Mouse (Mus musculus): ENCODE measurements around the gene Zbtb43. TPM values are rescaled to one million over a fixed set of nuclear protein-coding genes. Genes with fewer than 3 reads are reported as not detected.

Zbtb43 gene
- 6.1 and 6.9 TPM in 2 replicates for polyA plus RNA-seq (2015; fragmentation: Nextera tagmentation; extraction: Ambion mirVana)

DNA sequence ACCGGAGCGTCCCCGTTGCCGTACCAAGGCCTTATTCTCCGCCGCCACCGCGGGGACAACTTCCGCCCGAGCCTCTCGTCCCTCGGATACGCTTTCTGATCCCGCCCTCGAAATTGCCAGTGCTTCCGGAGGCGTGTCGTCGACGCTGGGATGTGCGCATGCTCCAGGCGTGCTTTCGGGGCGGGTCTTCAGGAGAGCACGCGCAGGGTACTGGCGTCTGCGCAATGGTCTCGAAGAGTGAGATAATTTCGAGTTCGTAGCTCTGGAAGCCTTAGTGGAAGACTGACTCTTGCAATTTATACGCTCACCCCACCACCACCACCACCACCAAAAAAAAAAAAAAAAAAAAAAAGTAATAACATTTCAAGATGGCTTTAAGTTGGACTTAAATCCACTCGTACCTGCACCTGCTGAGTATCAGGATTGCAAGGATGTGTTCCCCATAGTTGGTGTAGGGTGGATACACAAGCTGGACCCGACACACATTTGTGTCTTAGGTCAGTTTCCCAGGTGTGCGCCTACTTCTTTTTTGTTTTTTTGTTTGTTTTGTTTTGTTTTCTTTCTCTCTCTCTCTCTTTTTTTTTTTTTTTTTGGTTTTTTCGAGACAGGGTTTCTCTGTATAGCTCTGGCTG, at the start of gene Zbtb43:
TSS of gene Zbtb43 (minus strand) at position 94 of the 632 bp plus-strand sequence.
- H3K4me2 ChIP-seq: peak within 1 kb of the TSS; percentile 82
- peak within 1 kb of the TSS; percentile 80 for H3K27ac ChIP-seq
- peak; percentile 94 for DNase-seq

DNA sequence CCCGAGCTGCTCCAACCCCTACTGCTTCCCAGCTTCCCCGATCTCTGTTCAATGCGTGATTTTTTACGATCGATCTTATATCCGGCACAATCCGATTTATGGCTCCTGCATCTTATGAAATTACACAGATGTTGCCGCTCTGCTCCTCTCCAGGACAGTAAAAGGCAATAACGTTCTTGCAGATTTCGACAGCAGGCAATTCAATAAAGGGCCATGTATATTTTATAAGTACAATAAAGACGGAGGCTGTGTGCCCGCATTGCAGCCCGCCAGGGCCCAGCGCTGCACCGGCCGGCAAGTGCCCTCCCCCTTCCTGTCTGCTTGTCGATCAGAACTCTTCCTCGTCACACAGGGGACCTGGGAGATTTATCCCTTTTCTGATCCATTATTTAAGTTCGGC, 47.5 kb upstream of the Zbtb43 start:
- DNase-seq (no peak), ATAC-seq (ENCODE audit: low read depth) (no peak)
- WGBS (ENCODE audit: insufficient replicate concordance): 65% methylated on average over 19 of the region's 19 CpGs

More for the DNA sequence above, at the start of gene Zbtb43:
- peak within 1 kb of the TSS; percentile 96 for H3K9ac ChIP-seq
- peaks cover 28% of the 10 kb centered on the region for H3K4me1 ChIP-seq (replicated peaks)
- peak; percentile 95 for ATAC-seq (ENCODE audit: low read depth)
- peaks cover 10% of the 10 kb centered on the region for H3K36me3 ChIP-seq
- WGBS (ENCODE audit: insufficient replicate concordance): 4% methylated on average over 36 of the region's 36 CpGs
- H3K4me3 ChIP-seq (replicated peaks): peak within 1 kb of the TSS; percentile 92
- H3K27me3 ChIP-seq: peaks cover 8% of the 10 kb centered on the region; the same call in 1 of the 2 replicates
- H3K9me3 ChIP-seq (replicated peaks): 0 out of 2 replicates have a peak, but pooled peaks cover 2% of the 10 kb centered on the region

DNA sequence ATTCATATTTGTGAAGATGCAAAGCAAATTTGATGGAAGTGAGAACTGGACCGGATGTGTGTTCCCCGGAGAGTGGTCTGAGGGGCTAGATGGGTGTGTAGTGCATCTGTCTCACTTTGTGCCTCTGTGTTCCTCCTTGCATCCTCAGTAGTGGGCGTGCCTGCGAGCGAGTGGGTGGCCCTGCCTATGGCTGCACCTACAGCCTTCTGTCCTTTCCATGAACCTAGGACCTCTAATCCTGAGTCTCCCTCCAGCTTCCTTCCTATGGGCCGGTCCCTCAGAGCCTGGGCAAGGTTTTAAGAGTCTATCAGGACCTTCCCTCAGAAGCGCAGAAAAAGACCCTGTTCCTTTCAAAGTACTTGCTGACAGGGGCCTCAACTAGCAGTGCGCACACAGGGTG, 47.1 kb upstream of the Zbtb43 start:
- no peaks in the 10 kb centered on the region for H3K9me3 ChIP-seq (replicated peaks)
- WGBS (ENCODE audit: insufficient replicate concordance): 73% methylated on average over 8 of the region's 8 CpGs
- H3K4me3 ChIP-seq (replicated peaks): no peak overlapping the region
- no peak overlapping the region for H3K9ac ChIP-seq
- DNase-seq: no peak
- no peak overlapping the region for H3K27ac ChIP-seq
- H3K4me1 ChIP-seq (replicated peaks): no peaks in the 10 kb centered on the region; the same call in 1 of the 2 replicates
- no peak overlapping the region for H3K4me2 ChIP-seq
- peaks cover 17% of the 10 kb centered on the region; the same call in 1 of the 2 replicates for H3K27me3 ChIP-seq
- H3K36me3 ChIP-seq: no peaks in the 10 kb centered on the region
- no peak for ATAC-seq (ENCODE audit: low read depth)

More for the DNA sequence above, 47.5 kb upstream of the Zbtb43 start:
- Histone ChIP-seq H3K27me3 (peaks cover 17% of the 10 kb centered on the region; the same call in 1 of the 2 replicates), H3K27ac (no peak overlapping the region), H3K4me2 (no peak overlapping the region), H3K9ac (no peak overlapping the region), H3K36me3 (no peaks in the 10 kb centered on the region), H3K9me3 (replicated peaks) (no peaks in the 10 kb centered on the region), H3K4me1 (replicated peaks) (no peaks in the 10 kb centered on the region; the same call in 1 of the 2 replicates), H3K4me3 (replicated peaks) (no peak overlapping the region)

DNA sequence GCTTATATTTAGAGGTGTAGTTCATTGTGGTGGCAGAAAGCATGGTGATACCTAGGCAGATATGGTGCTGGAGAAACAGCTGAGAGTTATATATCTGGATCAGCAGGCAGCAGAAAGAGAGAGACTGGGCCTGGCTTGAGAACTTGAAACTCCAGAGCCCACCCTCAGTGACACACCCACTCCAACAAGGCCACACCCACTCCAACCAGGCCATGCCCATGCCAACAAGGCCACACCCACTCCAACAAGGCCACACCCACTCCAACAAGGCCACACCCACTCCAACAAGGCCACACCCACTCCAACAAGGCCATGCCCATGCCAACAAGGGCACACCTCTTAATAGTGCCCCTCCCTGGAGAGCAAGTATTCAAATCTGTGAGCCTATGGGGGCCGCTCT, 42.4 kb upstream of the Zbtb43 start:
- DNase-seq (peak; percentile 3), ATAC-seq (ENCODE audit: low read depth) (no peak)
- H3K4me2 ChIP-seq: no peak overlapping the region
- no peak overlapping the region for H3K4me3 ChIP-seq (replicated peaks)
- H3K9ac ChIP-seq: no peak overlapping the region
- H3K27me3 ChIP-seq: 0 out of 2 replicates have a peak, but pooled peaks cover 5% of the 10 kb centered on the region
- no peak overlapping the region for H3K27ac ChIP-seq
- no peaks in the 10 kb centered on the region for H3K36me3 ChIP-seq
- WGBS (ENCODE audit: insufficient replicate concordance): 90% methylated on average over 1 of the region's 1 CpGs
- H3K9me3 ChIP-seq (replicated peaks): no peaks in the 10 kb centered on the region
- no peaks in the 10 kb centered on the region; the same call in 1 of the 2 replicates for H3K4me1 ChIP-seq (replicated peaks)

DNA sequence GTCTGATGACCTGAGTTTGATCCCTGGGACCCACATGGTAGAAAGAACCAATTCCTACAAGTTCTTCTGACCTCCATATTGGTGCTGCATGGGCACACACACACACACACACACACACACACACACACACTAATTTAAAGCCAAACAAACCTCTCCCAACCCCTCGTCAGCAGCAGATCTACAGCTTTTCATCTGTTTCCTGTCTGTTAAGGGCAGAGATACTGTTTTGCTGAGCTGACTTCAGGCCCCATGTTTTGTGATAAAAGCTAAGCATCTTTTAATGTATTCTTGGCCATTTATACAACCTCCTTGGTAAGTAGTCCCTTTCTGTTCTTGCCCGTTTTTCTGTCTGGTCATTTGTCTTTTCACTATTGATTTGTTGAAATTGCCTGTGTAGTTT, 34.2 kb upstream of the Zbtb43 start:
- H3K27me3 ChIP-seq: no peaks in the 10 kb centered on the region
- H3K4me1 ChIP-seq (replicated peaks): no peaks in the 10 kb centered on the region
- H3K4me3 ChIP-seq (replicated peaks): no peak overlapping the region
- WGBS (ENCODE audit: insufficient replicate concordance): 13% methylated on average over 2 of the region's 2 CpGs
- no peak overlapping the region for H3K4me2 ChIP-seq
- no peak for DNase-seq
- no peaks in the 10 kb centered on the region for H3K9me3 ChIP-seq (replicated peaks)
- no peak overlapping the region for H3K9ac ChIP-seq
- ATAC-seq (ENCODE audit: low read depth): no peak
- no peaks in the 10 kb centered on the region for H3K36me3 ChIP-seq
- no peak overlapping the region for H3K27ac ChIP-seq

DNA sequence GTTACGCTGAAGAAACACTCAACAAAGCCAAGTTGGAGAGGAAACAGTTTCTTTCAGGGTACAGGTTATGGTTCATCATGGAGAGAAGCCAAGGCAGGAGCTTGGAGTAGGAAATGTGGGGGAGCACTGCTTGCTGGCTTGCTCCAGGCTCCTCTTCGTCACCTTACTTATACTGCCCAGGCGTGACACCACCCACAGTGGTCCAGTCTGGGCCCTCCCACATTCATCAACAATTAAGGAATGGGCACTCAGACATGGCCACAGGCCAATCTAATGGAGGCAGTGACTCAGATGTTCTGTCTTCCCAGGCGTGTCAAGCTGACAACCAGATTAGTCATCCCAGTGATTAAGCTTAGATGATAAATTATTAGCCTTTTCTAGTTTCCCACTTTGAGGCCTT, 29.9 kb upstream of the Zbtb43 start:
- H3K9me3 ChIP-seq (replicated peaks): no peaks in the 10 kb centered on the region
- H3K4me2 ChIP-seq: no peak overlapping the region
- 62% methylated on average over 4 of the region's 4 CpGs for WGBS (ENCODE audit: insufficient replicate concordance)
- H3K27ac ChIP-seq: no peak overlapping the region
- no peaks in the 10 kb centered on the region for H3K36me3 ChIP-seq
- DNase-seq (no peak), ATAC-seq (ENCODE audit: low read depth) (no peak)
- no peaks in the 10 kb centered on the region for H3K4me1 ChIP-seq (replicated peaks)
- H3K27me3 ChIP-seq: no peaks in the 10 kb centered on the region
- no peak overlapping the region for H3K9ac ChIP-seq
- H3K4me3 ChIP-seq (replicated peaks): no peak overlapping the region

DNA sequence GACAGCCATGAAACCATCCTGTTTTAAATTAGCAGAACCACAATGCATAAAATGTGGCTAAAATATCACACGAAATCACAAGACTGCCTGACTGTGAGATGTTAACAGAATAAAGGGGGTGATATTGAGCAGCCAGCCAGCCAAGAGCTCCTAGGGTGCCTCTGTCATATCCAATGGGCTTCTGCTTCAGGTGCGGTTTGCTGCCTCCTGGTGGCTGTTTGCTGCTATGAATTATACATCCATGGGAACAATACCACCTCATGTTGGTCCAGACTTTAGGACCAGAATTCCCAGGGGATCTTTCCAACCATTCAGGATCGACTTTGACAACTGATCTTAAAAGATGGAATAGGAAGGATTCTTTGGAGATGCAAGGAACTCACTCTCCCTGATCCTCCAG, 27.3 kb upstream of the Zbtb43 start:
- 35% methylated on average over 3 of the region's 3 CpGs for WGBS (ENCODE audit: insufficient replicate concordance)
- no peak for ATAC-seq (ENCODE audit: low read depth)
- DNase-seq: no peak
- no peaks in the 10 kb centered on the region for H3K9me3 ChIP-seq (replicated peaks)
- no peaks in the 10 kb centered on the region for H3K36me3 ChIP-seq
- H3K27me3 ChIP-seq: no peaks in the 10 kb centered on the region
- no peak overlapping the region for H3K9ac ChIP-seq
- no peak overlapping the region for H3K4me2 ChIP-seq
- H3K4me3 ChIP-seq (replicated peaks): no peak overlapping the region
- H3K27ac ChIP-seq: no peak overlapping the region
- H3K4me1 ChIP-seq (replicated peaks): no peaks in the 10 kb centered on the region

DNA sequence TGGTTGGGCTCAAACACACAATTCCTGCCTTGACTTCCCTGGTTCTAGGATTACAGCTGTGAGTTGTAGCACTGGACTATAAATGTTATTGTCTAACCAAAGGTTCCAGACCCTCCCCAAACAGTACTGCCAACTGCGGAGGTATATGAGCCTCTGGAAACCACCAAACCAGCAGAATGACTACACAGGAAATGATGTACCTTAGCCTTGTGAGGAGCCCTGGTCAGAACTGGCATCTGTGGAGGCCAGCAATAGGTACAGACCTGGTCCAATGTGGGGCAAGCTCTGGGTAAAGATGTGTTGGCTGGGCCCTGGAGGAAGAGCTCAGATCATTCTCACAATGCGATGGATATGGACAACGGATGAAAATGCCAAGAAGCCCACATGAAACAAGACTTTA, 23.7 kb upstream of the Zbtb43 start:
- no peak overlapping the region for H3K9ac ChIP-seq
- no peak overlapping the region for H3K27ac ChIP-seq
- H3K27me3 ChIP-seq: no peaks in the 10 kb centered on the region
- ATAC-seq (ENCODE audit: low read depth) (no peak), DNase-seq (no peak)
- H3K4me1 ChIP-seq (replicated peaks): no peaks in the 10 kb centered on the region
- H3K9me3 ChIP-seq (replicated peaks): no peaks in the 10 kb centered on the region
- 65% methylated on average over 3 of the region's 3 CpGs for WGBS (ENCODE audit: insufficient replicate concordance)
- H3K36me3 ChIP-seq: no peaks in the 10 kb centered on the region
- no peak overlapping the region for H3K4me2 ChIP-seq
- H3K4me3 ChIP-seq (replicated peaks): no peak overlapping the region

DNA sequence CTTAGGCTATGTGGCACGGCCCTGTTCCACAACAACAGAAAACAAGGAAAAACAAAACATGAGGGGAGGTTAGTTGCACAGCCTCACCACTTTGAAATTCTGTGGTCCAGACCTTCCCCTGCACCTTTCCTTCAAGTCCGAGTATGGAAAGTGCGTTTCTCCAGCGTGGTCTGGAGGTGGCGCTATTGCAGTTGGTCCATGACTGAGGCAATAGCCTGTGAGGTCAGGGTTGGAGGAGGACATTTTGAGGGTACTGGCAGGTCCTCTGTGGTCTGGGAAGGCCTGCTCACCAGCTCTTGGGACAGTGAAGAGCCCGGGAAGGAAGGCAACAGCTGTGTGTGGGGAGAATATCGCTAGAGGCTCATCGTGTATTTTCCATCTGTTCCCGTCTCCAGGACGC, 21.2 kb upstream of the Zbtb43 start:
- H3K27me3 ChIP-seq: 0 out of 2 replicates have a peak, but pooled peaks cover 5% of the 10 kb centered on the region
- no peak overlapping the region for H3K4me2 ChIP-seq
- no peak overlapping the region for H3K4me3 ChIP-seq (replicated peaks)
- H3K4me1 ChIP-seq (replicated peaks): no peaks in the 10 kb centered on the region
- H3K36me3 ChIP-seq: no peaks in the 10 kb centered on the region
- DNase-seq (no peak), ATAC-seq (ENCODE audit: low read depth) (no peak)
- H3K9ac ChIP-seq: no peak overlapping the region
- no peak overlapping the region for H3K27ac ChIP-seq
- 45% methylated on average over 10 of the region's 10 CpGs for WGBS (ENCODE audit: insufficient replicate concordance)
- H3K9me3 ChIP-seq (replicated peaks): no peaks in the 10 kb centered on the region

DNA sequence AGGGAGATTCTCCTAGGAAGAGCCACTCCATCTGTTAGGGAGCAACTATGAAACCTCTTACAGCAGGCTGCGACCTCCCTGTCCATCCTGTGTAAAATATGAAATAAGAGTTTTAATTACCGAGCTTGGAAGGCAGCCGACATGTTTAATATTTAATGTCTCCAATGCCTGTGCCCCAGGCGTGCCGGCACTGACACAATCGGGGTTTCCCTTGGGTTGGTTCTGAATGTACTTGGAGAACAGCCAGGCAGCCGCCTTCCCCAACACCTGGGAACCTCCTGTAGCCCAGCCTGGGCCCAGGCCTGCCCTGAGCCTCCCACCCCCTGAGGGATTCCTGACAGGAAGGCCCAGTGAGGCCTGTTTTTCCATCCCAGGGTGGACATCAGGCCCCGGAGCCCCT, 19.0 kb upstream of the Zbtb43 start:
- DNase-seq: no peak
- no peak overlapping the region for H3K27ac ChIP-seq
- 0 out of 2 replicates have a peak, but pooled peaks cover 5% of the 10 kb centered on the region for H3K27me3 ChIP-seq
- no peaks in the 10 kb centered on the region for H3K9me3 ChIP-seq (replicated peaks)
- H3K36me3 ChIP-seq: no peaks in the 10 kb centered on the region
- WGBS (ENCODE audit: insufficient replicate concordance): 58% methylated on average over 8 of the region's 8 CpGs
- no peak overlapping the region for H3K4me3 ChIP-seq (replicated peaks)
- H3K4me2 ChIP-seq: no peak overlapping the region
- H3K9ac ChIP-seq: no peak overlapping the region
- H3K4me1 ChIP-seq (replicated peaks): no peaks in the 10 kb centered on the region
- no peak for ATAC-seq (ENCODE audit: low read depth)

DNA sequence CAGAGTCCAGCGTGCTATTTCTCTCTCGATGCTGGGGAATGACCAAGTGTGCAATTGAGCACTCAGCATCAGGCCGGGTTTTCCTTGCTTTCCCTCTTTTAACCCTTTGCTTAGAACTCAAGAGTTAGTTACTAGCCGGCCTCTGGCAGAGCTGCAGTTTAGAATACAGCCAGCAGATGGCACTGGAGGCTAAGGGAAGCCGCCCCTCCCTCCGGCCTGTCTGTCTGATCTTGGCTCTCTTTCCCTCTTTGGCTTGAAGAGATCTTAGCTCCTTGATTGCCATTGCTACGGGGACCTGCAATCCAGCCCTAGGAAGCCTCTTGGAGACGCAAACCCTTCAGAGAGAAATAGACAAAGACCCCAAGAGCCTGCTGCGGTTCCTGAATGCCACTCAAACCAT, 18.5 kb upstream of the Zbtb43 start:
- Histone ChIP-seq H3K9me3 (replicated peaks) (no peaks in the 10 kb centered on the region), H3K36me3 (no peaks in the 10 kb centered on the region), H3K4me3 (replicated peaks) (no peak overlapping the region), H3K4me1 (replicated peaks) (no peaks in the 10 kb centered on the region), H3K9ac (no peak overlapping the region), H3K4me2 (no peak overlapping the region), H3K27me3 (0 out of 2 replicates have a peak, but pooled peaks cover 5% of the 10 kb centered on the region), H3K27ac (no peak overlapping the region)
- DNase-seq (peak; percentile 13), ATAC-seq (ENCODE audit: low read depth) (no peak)
- WGBS (ENCODE audit: insufficient replicate concordance): 10% methylated on average over 9 of the region's 9 CpGs

Data from liver, embryonic 13.5 days (tissue).